Mouse (Mus musculus): ENCODE measurements around the gene Gm17018.

GRCm38 (mm10) chr19:45592916-45593315 lies 32.5 kb downstream of the Gm17018 start:
- TF ChIP-seq POLR2A (IDR thresholded peaks at IDR 0.05; ENCODE audit: insufficient read depth, low read length) (no peak), CTCF (IDR thresholded peaks at IDR 0.05; ENCODE audit: low read depth, low read length) (no peak), EP300 (IDR thresholded peaks at IDR 0.05; ENCODE audit: insufficient read depth, low read depth, low read length) (no peak)
